Mouse (Mus musculus) gastrocnemius, adult 8-10 months (tissue): Measurements from ENCODE around the gene Hist1h2ac. TPM values are rescaled to one million over a fixed set of nuclear protein-coding genes. Genes with fewer than 3 reads are reported as not detected.

Experiments used
- DNase-seq, 2 experiments: peaks; one replicate each; pipeline ENCODE4 v3.0.0; 2022; ENCODE audit warnings: low spot score in 2 of 2
- microRNA-seq: library from miRNA; unstranded; fragments of <30 nt; microRNA quantifications from one replicate; pipeline ENCODE4 v1.2.0, GENCODE M21; 2022
- total RNA-seq, 4 experiments: library from RNA; stranded (reverse); gene quantifications; 2 replicates each; pipeline ENCODE4 v1.2.4; 2022

Hist1h2ac gene
- total RNA-seq, 4 experiments from 2014 or later = 0.65 to 1.1 (median 0.86) TPM

- DNase-seq = no peak
These were observed 23.9 kb downstream of the Hist1h2ac start for GRCm38 (mm10) chr13:23659636-23660366.

Small RNA genes lying within 50 kb of the gene (microRNA-seq; reads per million reads assigned to microRNA genes)
- gene Gm44350 = not detected

Other genes starting within 250 kb of the Hist1h2ac start
- not detected for gene Btn1a1, start 218.0 kb downstream of the Hist1h2ac start, total RNA-seq
- not detected for gene Btn2a2, start 195.1 kb downstream of the Hist1h2ac start, total RNA-seq
- gene Hist1h4h, start 152.9 kb downstream of the Hist1h2ac start, total RNA-seq = 100 to 1,000 TPM; 131 to 174 (median 160) TPM
- 1 to 10 TPM in 1 of 4 experiments, not detected in 3; 1.5 TPM for gene Hist1h2af, start 150.0 kb downstream of the Hist1h2ac start, total RNA-seq
- 1 to 10 TPM in 1 of 4 experiments, under 1 TPM in 1, not detected in 2; 0.75 to 2.2 TPM for gene Hist1h3g, start 148.5 kb downstream of the Hist1h2ac start, total RNA-seq
- gene Hist1h2bh, start 140.6 kb downstream of the Hist1h2ac start, total RNA-seq = 1 to 10 TPM in 2 of 4 experiments, under 1 TPM in 2; 0.82 to 1.6 (median 1.2) TPM
- 1 to 10 TPM; 3.1 to 5.0 (median 4.4) TPM for gene Hist1h3f, start 139.9 kb downstream of the Hist1h2ac start, total RNA-seq
- 10 to 100 TPM; 14.0 to 20.7 (median 16.1) TPM for gene Hist1h4f, start 132.3 kb downstream of the Hist1h2ac start, total RNA-seq
- gene Hist1h1d, start 130.7 kb downstream of the Hist1h2ac start, total RNA-seq = 1 to 10 TPM in 3 of 4 experiments, under 1 TPM in 1; 0.87 to 1.3 (median 1.3) TPM
- gene Hist1h3e, start 121.6 kb downstream of the Hist1h2ac start, total RNA-seq = 10 to 100 TPM; 14.8 to 21.5 (median 18.9) TPM
- gene Hist1h2ae, start 112.7 kb downstream of the Hist1h2ac start, total RNA-seq = 1 to 10 TPM in 2 of 4 experiments, under 1 TPM in 2; 0.54 to 1.1 (median 0.88) TPM
- 1 to 10 TPM; 5.2 to 8.5 (median 7.2) TPM for gene Hist1h2bg, start 112.6 kb downstream of the Hist1h2ac start, total RNA-seq
- 1 to 10 TPM; 2.0 to 6.7 (median 5.1) TPM for gene Hist1h2bf, start 109.8 kb downstream of the Hist1h2ac start, total RNA-seq
- 1 to 10 TPM in 1 of 4 experiments, not detected in 3; 2.2 TPM for gene Hist1h2ad, start 109.6 kb downstream of the Hist1h2ac start, total RNA-seq
- gene Hist1h3d, start 108.2 kb downstream of the Hist1h2ac start, total RNA-seq = 1 to 10 TPM; 2.5 to 4.0 (median 3.2) TPM
- gene Hist1h4d, start 102.3 kb downstream of the Hist1h2ac start, total RNA-seq = 10 to 100 TPM; 37.8 to 57.9 (median 48.1) TPM
- 10 to 100 TPM; 12.0 to 16.1 (median 12.9) TPM for gene Hist1h2be, start 62.8 kb downstream of the Hist1h2ac start, total RNA-seq
- gene Hist1h1e, start 61.4 kb downstream of the Hist1h2ac start, total RNA-seq = 10 to 100 TPM; 32.8 to 56.3 (median 49.3) TPM
- 10 to 100 TPM; 59.5 to 67.1 (median 62.0) TPM for gene Hist1h2bc, start 251 bp upstream of the Hist1h2ac start, total RNA-seq
- not detected for gene Hist1h1t, start 11.9 kb upstream of the Hist1h2ac start, total RNA-seq
- 10 to 100 TPM; 66.4 to 87.5 (median 79.3) TPM for gene Hist1h4c, start 14.5 kb upstream of the Hist1h2ac start, total RNA-seq
- gene Hfe, start 26.9 kb upstream of the Hist1h2ac start, total RNA-seq = 10 to 100 TPM; 23.6 to 29.2 (median 27.1) TPM
- gene Hist1h1c, start 54.9 kb upstream of the Hist1h2ac start, total RNA-seq = 100 to 1,000 TPM; 196 to 246 (median 227) TPM
- not detected for gene Hist1h3c, start 61.7 kb upstream of the Hist1h2ac start, total RNA-seq
- 1 to 10 TPM; 1.1 to 1.6 (median 1.4) TPM for gene Hist1h2bb, start 62.8 kb upstream of the Hist1h2ac start, total RNA-seq
- 1 to 10 TPM in 2 of 4 experiments, under 1 TPM in 1, not detected in 1; 0.97 to 4.9 (median 3.5) TPM for gene Hist1h2ab, start 67.2 kb upstream of the Hist1h2ac start, total RNA-seq
- 1 to 10 TPM in 2 of 4 experiments, not detected in 2; 2.7 to 2.8 TPM for gene Hist1h3b, start 68.3 kb upstream of the Hist1h2ac start, total RNA-seq
- gene Hist1h4b, start 73.1 kb upstream of the Hist1h2ac start, total RNA-seq = 1 to 10 TPM in 2 of 4 experiments, under 1 TPM in 1, not detected in 1; 0.82 to 2.9 (median 1.8) TPM
- 1 to 10 TPM in 3 of 4 experiments, under 1 TPM in 1; 0.82 to 3.3 (median 1.8) TPM for gene Hist1h4a, start 77.3 kb upstream of the Hist1h2ac start, total RNA-seq
- gene Hist1h3a, start 78.4 kb upstream of the Hist1h2ac start, total RNA-seq = 1 to 10 TPM; 3.7 to 6.9 (median 4.3) TPM
- gene Hist1h1a, start 79.7 kb upstream of the Hist1h2ac start, total RNA-seq = 1 to 10 TPM in 1 of 4 experiments, under 1 TPM in 3; 0.46 to 1.1 (median 0.78) TPM
- gene Trim38, start 86.0 kb upstream of the Hist1h2ac start, total RNA-seq = not detected
- not detected for gene Slc17a2, start 123.0 kb upstream of the Hist1h2ac start, total RNA-seq
- gene Slc17a3, start 155.5 kb upstream of the Hist1h2ac start, total RNA-seq = not detected
- gene Slc17a1, start 183.8 kb upstream of the Hist1h2ac start, total RNA-seq = not detected
- gene Slc17a4, start 231.1 kb upstream of the Hist1h2ac start, total RNA-seq = not detected